Mouse (Mus musculus) liver, adult 10 weeks (tissue): ENCODE measurements around the gene Birc2. TPM values are rescaled to one million over a fixed set of nuclear protein-coding genes. Genes with fewer than 3 reads are reported as not detected.

Source experiments
- polyA plus RNA-seq: library from polyadenylated mRNA; stranded (reverse); fragments of 350-450 nt; fragmentation: Illumina TruSeq; extraction: RNeasy Lipid Tissue Mini Kit (QIAGEN cat#74804); gene quantifications from one replicate; pipeline ENCODE4 v1.2.3, GENCODE M21; 2014; ENCODE audit warnings: low read depth, low replicate concordance

Birc2 gene
- polyA plus RNA-seq = 35.5 TPM

GRCm38 (mm10) chr9:7836905-7837805 is at the start of gene Birc2:
Gene Birc2, minus strand, starts transcription at chr9:7837064.

DNA sequence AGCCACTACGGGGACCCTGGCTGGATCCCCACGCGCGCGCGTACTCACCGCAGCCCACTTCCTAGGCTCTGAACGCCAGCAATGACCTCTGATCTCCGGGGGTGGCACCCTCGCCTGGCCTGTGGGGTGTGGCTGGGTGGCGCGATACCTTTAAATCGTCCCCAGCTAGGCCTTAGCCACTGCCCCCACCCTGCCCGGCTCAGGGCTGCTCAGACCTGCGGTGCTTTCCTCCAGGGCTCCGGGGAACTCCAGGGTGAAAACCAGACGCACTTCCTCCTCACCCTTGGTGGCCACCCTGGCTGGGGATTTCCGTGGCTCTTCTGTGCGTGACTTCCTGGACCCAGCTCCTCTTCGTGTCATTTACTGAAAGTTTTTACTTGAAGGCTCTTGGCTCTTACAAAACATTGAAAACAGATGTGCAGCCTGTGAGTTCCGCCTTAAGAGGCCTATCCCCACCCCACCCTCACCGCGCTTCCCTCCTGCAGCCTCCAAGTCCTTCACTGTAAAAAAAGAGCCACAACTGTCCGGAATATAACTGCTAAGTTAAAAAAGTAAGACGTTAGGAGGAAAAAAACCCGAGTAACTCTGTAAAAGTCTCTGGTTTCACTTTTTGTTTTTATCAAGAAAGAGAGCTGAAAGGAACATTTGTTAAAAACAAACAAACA is 36.0 kb upstream of the Birc2 start, which contains the start of gene Birc3:
Gene Birc3 (minus strand): TSS at position 412 of the 665 bp plus-strand sequence.

Other genes with a start within 250 kb of the Birc2 start
- gene Mmp20, start 208.8 kb downstream of the Birc2 start, polyA plus RNA-seq = not detected
- 0.64 TPM for gene Mmp7, start 145.0 kb downstream of the Birc2 start, polyA plus RNA-seq
- 76.7 TPM for gene Tmem123, start 73.0 kb downstream of the Birc2 start, polyA plus RNA-seq
- 18.3 TPM for gene Birc3, start 36.1 kb upstream of the Birc2 start, polyA plus RNA-seq
- gene Yap1, start 167.5 kb upstream of the Birc2 start, polyA plus RNA-seq = 40.4 TPM
- 1.2 TPM for gene Cfap300, start 205.8 kb upstream of the Birc2 start, polyA plus RNA-seq